Mouse (Mus musculus) T-cell, adult 2 months (primary cell): ENCODE data around the gene Tcl1b1.
"Not testable (repeated sequence)": the region's sequence is repeated elsewhere in the genome, so short reads cannot be mapped to it uniquely, and the experiment has no call there.

Source experiments
- DNase-seq: peaks from one replicate; pipeline ENCODE4 v3.0.0; 2022; ENCODE audit warnings: low spot score

The Tcl1b1 gene

GRCm38 (mm10) chr12:105199684-105200497 is 40.4 kb downstream of the Tcl1b1 start:
- DNase-seq, result not testable (repeated sequence)

GRCm38 (mm10) chr12:105201657-105202056 is 42.2 kb downstream of the Tcl1b1 start, which contains the start of gene Tcl1b4:
TSS of gene Tcl1b4 (plus strand) at chr12:105201957.
- DNase-seq, result not testable (repeated sequence)

- DNase-seq, result no peak
Observed at GRCm38 (mm10) chr12:105207071-105207470, 47.6 kb downstream of the Tcl1b1 start.

GRCm38 (mm10) chr12:105208441-105208840 is 49.0 kb downstream of the Tcl1b1 start:
- DNase-seq, result no peak

DNA sequence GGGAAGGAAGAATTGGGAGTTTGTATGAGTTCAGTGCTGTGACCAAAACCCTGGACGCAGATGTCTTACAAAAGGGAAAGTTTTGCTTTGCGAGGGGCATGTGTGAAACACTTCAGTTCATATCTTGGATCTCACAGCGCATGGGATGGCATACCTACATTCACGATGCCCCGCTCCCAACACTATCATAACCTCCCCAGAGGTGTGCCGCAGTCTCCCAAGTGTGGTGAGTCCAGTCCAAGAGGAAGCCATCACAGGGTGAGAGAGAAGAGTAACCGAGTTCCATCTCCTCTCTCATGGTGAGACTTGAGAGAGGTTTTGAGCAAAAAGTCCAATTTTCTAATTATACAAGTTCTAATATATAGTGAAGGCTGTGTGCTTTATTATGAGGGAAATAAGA is 49.7 kb downstream of the Tcl1b1 start:
- DNase-seq, result no peak
